Mouse (Mus musculus): ENCODE results near the gene Bfsp2. TPM values are rescaled to one million over a fixed set of nuclear protein-coding genes. Genes with fewer than 3 reads are reported as not detected.

Gene Bfsp2
- total RNA-seq, 1 experiment: not detected

DNA sequence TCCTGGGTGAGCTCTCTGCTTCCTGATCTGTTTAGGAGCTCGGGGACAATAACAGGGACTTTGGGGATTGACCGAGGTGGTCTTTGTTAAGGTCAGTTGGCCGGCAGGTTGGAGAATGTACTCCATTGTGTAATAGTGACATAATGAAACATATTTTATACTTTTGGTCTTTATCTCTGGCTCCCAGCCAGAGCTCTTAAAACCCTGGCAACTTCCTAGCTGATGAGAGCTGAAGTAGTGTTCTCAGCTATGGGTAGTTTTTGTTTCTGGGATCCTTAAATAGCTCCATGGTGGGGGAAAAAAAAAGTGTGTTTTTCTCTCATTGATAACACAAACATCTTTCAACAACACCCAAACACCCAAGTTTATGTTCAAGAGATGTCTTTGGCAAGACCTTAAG, 39.6 kb downstream of the Bfsp2 start:
- Histone ChIP-seq H3K27ac (ENCODE audit: insufficient read depth, low read depth, low read length, poor library complexity, severe bottlenecking) (no peak overlapping the region), H3K9ac (ENCODE audit: insufficient read depth, low read depth, low read length, poor library complexity, severe bottlenecking) (no peak overlapping the region), H3K4me3 (ENCODE audit: insufficient read depth in 1 of 2, low read depth in 1 of 2, low read length in 2 of 2, poor library complexity in 1 of 2, severe bottlenecking in 1 of 2) (no peak overlapping the region), H3K4me1 (ENCODE audit: control insufficient read depth in 2 of 2, insufficient read depth in 2 of 2, low read length in 2 of 2, poor library complexity in 1 of 2) (no peaks in the 10 kb centered on the region), H3K9me3 (ENCODE audit: control insufficient read depth, insufficient read depth, low read depth, low read length) (no peaks in the 10 kb centered on the region), H3K36me3 (ENCODE audit: control insufficient read depth, insufficient read depth, low read length, poor library complexity, severe bottlenecking) (no peaks in the 10 kb centered on the region)
- in situ Hi-C loops (cut with MboI; ENCODE audit: low sequenced_read_pairs in 2 of 2, unreplicated experiment in 2 of 2): no loop called here
- TF ChIP-seq HCFC1 (IDR thresholded peaks at IDR 0.05; ENCODE audit: borderline replicate concordance, insufficient read depth, low read length) (no peak), MAFK (IDR thresholded peaks at IDR 0.05; ENCODE audit: insufficient read depth, low read depth, low read length) (no peak), ZNF384 (IDR thresholded peaks at IDR 0.05; ENCODE audit: low read depth, low read length) (no peak), CHD2 (IDR thresholded peaks at IDR 0.05; ENCODE audit: low read depth, low read length) (no peak), ZC3H11A (IDR thresholded peaks at IDR 0.05; ENCODE audit: borderline replicate concordance, low read depth, low read length) (no peak)
- no peak for DNase-seq (ENCODE audit: low read depth, low spot score)

DNA sequence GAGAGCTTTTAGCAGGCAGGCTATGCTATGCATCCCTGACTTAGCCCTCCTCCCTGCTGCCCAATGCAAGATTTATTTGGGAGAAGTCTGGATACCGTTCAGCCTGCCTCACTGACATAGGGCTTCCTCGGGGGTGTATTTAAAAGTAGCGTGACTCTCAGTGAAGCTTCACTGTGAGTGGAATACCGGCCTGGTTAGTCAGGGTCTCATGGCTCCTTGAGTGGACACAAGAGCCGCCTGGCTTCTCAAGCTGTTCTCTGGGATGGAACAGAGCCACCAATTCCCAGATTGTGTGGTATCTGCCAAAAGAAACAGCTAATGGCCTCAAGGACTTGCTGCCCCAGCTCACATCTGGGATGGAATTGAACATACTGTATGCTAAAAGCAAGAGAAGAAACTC, 43.1 kb downstream of the Bfsp2 start:
- TF ChIP-seq ZC3H11A (IDR thresholded peaks at IDR 0.05; ENCODE audit: borderline replicate concordance, low read depth, low read length): no peak
- no peak for TF ChIP-seq HCFC1 (IDR thresholded peaks at IDR 0.05; ENCODE audit: borderline replicate concordance, insufficient read depth, low read length)
- no peak for TF ChIP-seq MAFK (IDR thresholded peaks at IDR 0.05; ENCODE audit: insufficient read depth, low read depth, low read length)
- no peak for TF ChIP-seq CHD2 (IDR thresholded peaks at IDR 0.05; ENCODE audit: low read depth, low read length)
- TF ChIP-seq ZNF384 (IDR thresholded peaks at IDR 0.05; ENCODE audit: low read depth, low read length): no peak
- Histone ChIP-seq H3K4me1 (ENCODE audit: control insufficient read depth in 2 of 2, insufficient read depth in 2 of 2, low read length in 2 of 2, poor library complexity in 1 of 2) (no peaks in the 10 kb centered on the region), H3K9me3 (ENCODE audit: control insufficient read depth, insufficient read depth, low read depth, low read length) (no peaks in the 10 kb centered on the region), H3K27ac (ENCODE audit: insufficient read depth, low read depth, low read length, poor library complexity, severe bottlenecking) (no peak overlapping the region), H3K9ac (ENCODE audit: insufficient read depth, low read depth, low read length, poor library complexity, severe bottlenecking) (no peak overlapping the region), H3K36me3 (ENCODE audit: control insufficient read depth, insufficient read depth, low read length, poor library complexity, severe bottlenecking) (no peaks in the 10 kb centered on the region), H3K4me3 (ENCODE audit: insufficient read depth in 1 of 2, low read depth in 1 of 2, low read length in 2 of 2, poor library complexity in 1 of 2, severe bottlenecking in 1 of 2) (no peak overlapping the region)
- in situ Hi-C loops (cut with MboI; ENCODE audit: low sequenced_read_pairs in 2 of 2, unreplicated experiment in 2 of 2): no loop called here
- no peak for DNase-seq (ENCODE audit: low read depth, low spot score)

DNA sequence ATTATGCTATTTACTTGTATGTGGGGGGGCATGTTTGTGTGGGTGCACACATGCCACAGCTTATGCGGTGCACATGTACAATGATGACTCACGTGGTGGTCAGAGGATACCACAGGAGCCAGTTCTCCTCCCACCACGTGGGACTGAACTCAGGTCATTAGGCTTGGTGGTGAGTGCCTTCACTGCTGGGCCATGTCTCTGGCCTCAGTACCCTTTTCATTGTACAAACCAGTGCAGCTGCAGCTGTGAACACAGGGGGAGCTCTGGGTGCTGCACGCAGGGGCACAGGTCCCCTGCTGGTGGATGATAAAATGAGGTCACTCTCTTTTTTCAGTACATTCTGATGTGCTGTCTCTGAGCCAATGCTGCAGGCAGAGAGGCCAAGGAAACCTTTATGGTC, 46.1 kb downstream of the Bfsp2 start:
- no peak for DNase-seq (ENCODE audit: low read depth, low spot score)
- H3K36me3 ChIP-seq (ENCODE audit: control insufficient read depth, insufficient read depth, low read length, poor library complexity, severe bottlenecking): no peaks in the 10 kb centered on the region
- no peak overlapping the region for H3K9ac ChIP-seq (ENCODE audit: insufficient read depth, low read depth, low read length, poor library complexity, severe bottlenecking)
- H3K4me3 ChIP-seq (ENCODE audit: insufficient read depth in 1 of 2, low read depth in 1 of 2, low read length in 2 of 2, poor library complexity in 1 of 2, severe bottlenecking in 1 of 2): no peak overlapping the region
- H3K9me3 ChIP-seq (ENCODE audit: control insufficient read depth, insufficient read depth, low read depth, low read length): no peaks in the 10 kb centered on the region
- no peaks in the 10 kb centered on the region for H3K4me1 ChIP-seq (ENCODE audit: control insufficient read depth in 2 of 2, insufficient read depth in 2 of 2, low read length in 2 of 2, poor library complexity in 1 of 2)
- no peak overlapping the region for H3K27ac ChIP-seq (ENCODE audit: insufficient read depth, low read depth, low read length, poor library complexity, severe bottlenecking)
- TF ChIP-seq MAFK (IDR thresholded peaks at IDR 0.05; ENCODE audit: insufficient read depth, low read depth, low read length) (no peak), ZNF384 (IDR thresholded peaks at IDR 0.05; ENCODE audit: low read depth, low read length) (no peak), HCFC1 (IDR thresholded peaks at IDR 0.05; ENCODE audit: borderline replicate concordance, insufficient read depth, low read length) (no peak), ZC3H11A (IDR thresholded peaks at IDR 0.05; ENCODE audit: borderline replicate concordance, low read depth, low read length) (no peak), CHD2 (IDR thresholded peaks at IDR 0.05; ENCODE audit: low read depth, low read length) (no peak)
- in situ Hi-C loops (cut with MboI; ENCODE audit: low sequenced_read_pairs in 2 of 2, unreplicated experiment in 2 of 2): no loop called here

DNA sequence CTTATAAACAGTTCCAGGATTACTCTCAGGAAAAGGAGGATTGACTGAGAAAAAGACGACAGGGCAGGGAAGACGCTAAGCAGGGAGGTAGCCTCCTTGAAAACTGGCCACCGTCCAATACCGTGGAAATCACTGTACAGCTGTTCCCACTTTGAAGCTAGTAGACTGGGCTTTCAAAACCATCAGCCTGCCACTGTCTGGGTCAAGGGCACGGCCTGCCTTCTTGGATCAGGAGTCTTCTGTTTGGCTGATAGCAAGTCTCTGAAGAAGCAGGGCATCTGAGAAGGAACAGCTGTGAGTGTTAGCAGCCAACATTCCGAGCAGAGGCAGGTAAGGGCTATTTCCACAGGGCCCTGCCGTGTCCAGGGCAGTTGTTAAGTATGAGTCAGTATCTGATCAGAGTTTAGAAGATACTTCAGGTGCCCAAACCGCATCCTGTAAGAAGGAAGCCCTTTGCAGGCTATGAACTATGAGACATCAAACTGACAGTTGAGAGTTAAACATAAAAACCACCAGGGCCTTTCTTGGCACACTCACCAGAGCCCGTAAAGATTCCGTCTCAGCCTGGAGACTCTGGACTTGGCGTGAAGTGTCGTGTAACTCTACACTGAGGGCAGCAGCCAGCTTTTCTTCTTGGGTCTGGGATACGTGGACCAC, 48.0 kb downstream of the Bfsp2 start:
- Histone ChIP-seq H3K27ac (ENCODE audit: insufficient read depth, low read depth, low read length, poor library complexity, severe bottlenecking) (no peak overlapping the region), H3K4me3 (ENCODE audit: insufficient read depth in 1 of 2, low read depth in 1 of 2, low read length in 2 of 2, poor library complexity in 1 of 2, severe bottlenecking in 1 of 2) (no peak overlapping the region), H3K9ac (ENCODE audit: insufficient read depth, low read depth, low read length, poor library complexity, severe bottlenecking) (no peak overlapping the region), H3K9me3 (ENCODE audit: control insufficient read depth, insufficient read depth, low read depth, low read length) (no peaks in the 10 kb centered on the region), H3K4me1 (ENCODE audit: control insufficient read depth in 2 of 2, insufficient read depth in 2 of 2, low read length in 2 of 2, poor library complexity in 1 of 2) (no peaks in the 10 kb centered on the region), H3K36me3 (ENCODE audit: control insufficient read depth, insufficient read depth, low read length, poor library complexity, severe bottlenecking) (no peaks in the 10 kb centered on the region)
- in situ Hi-C loops (cut with MboI; ENCODE audit: low sequenced_read_pairs in 2 of 2, unreplicated experiment in 2 of 2): no loop called here
- no peak for TF ChIP-seq ZNF384 (IDR thresholded peaks at IDR 0.05; ENCODE audit: low read depth, low read length)
- TF ChIP-seq HCFC1 (IDR thresholded peaks at IDR 0.05; ENCODE audit: borderline replicate concordance, insufficient read depth, low read length): no peak
- TF ChIP-seq CHD2 (IDR thresholded peaks at IDR 0.05; ENCODE audit: low read depth, low read length): no peak
- TF ChIP-seq ZC3H11A (IDR thresholded peaks at IDR 0.05; ENCODE audit: borderline replicate concordance, low read depth, low read length): no peak
- TF ChIP-seq MAFK (IDR thresholded peaks at IDR 0.05; ENCODE audit: insufficient read depth, low read depth, low read length): no peak
- DNase-seq (ENCODE audit: low read depth, low spot score): no peak

Data from ES-E14 (cell line).